Mouse (Mus musculus) activated CD4-positive, CD25-positive, alpha-beta regulatory T cell, adult 4 months (primary cell): ENCODE results near the gene Bcl11b. TPM values are rescaled to one million over a fixed set of nuclear protein-coding genes. Genes with fewer than 3 reads are reported as not detected.

Experiments used
- ATAC-seq: one replicate; pipeline ENCODE4 v1.8.0; 2017
- polyA plus RNA-seq, 2 experiments: library from polyadenylated mRNA; unstranded; fragments of 100-300 nt; shearing (Covaris generic); gene quantifications; one replicate each; pipeline ENCODE4 v1.2.1; 2017

Bcl11b gene
- polyA plus RNA-seq, 2 experiments from 2014 or later: 36.1 to 38.4 TPM

DNA sequence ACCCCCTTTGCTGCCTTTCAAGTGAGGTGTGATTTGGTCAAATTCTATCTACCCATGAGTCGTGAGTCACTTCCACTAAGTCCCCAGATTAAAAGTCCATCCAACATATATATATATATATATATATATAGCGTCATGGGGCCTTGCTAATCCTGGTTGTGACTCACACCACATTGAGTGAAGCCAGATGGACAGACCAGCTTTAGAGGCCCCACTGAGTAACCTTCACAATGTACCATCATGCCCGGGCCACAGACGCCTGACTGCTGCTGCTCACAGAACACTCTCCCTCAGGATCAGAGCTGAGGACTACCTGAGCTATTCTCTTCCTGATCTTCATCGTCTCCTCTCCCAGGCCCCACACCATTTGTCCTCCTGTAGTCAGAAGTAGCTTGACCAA is 115.4 kb downstream of the Bcl11b start:
- ATAC-seq: no peak

DNA sequence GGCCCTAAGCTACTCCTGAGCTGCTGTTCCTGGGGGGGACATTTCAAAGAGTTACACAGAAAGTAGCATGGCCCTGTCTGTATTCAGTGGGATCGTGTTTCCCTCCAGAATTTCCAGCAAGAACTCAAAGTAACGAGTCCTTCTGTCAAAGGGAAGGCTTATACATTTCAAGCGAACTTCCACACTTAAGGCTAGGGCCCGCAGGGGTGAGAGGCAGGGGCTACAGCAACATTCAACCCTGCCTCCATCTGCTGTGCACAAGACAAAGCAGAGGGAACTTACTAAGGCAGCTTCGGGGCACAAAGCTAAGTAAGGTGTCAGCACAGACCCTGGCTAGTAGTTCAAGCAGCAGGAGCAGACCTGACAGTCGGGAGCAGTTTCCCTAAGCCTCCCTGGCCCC is 115.8 kb downstream of the Bcl11b start:
- ATAC-seq: no peak

DNA sequence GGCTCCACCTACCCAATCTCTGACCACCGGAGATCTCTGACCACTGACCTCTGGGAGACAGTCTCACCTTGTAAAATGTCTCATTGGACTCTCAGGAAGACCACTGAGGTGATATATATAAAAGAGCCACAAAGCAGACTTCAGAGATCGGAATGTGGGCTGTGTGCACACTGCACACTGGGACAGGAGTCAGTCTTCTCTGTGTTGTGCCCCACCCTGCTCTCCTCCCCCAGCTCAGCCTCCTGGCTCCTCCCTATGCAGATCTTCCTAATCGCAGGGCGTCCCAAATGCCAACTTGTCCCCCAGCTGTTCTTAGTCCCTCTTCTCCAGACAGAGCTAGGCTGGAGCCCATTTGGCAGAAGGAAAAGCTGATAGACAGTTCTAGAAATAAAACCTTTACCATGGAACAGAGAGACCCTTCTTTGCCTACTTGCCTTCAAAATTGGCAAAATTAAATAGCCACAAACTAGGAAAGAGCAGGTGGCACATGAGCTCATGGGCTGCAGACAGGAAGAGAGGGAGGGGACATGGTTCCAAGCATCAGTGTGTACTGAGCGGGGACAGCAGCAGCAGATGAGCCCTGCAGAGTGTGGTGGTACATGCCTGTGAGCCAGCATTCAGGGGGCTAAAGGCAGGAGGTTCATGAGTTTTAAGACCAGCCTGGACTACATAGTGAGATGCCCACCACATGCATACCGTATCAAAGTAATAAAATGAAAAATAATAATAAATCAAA is 118.9 kb downstream of the Bcl11b start:
- ATAC-seq: no peak

DNA sequence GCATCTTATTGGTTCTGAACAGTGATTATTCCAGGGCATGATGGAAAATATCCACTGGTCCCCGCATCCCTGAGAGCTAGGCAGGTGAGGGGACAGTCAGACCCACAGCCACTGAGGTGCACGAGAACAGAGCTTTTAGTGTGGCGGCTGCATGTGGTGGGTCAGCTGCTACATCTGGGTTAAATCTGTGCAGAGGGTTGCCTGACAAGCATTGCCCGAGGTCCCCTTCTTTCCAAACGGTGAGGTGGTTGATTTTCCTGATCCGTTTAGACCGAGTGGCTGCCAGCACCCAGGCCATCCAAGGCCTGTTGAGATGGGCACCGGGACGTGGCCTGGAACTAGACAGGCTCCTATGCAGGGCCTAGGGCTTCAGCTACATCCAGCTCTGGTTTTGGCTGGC is 121.7 kb downstream of the Bcl11b start:
- ATAC-seq: no peak

DNA sequence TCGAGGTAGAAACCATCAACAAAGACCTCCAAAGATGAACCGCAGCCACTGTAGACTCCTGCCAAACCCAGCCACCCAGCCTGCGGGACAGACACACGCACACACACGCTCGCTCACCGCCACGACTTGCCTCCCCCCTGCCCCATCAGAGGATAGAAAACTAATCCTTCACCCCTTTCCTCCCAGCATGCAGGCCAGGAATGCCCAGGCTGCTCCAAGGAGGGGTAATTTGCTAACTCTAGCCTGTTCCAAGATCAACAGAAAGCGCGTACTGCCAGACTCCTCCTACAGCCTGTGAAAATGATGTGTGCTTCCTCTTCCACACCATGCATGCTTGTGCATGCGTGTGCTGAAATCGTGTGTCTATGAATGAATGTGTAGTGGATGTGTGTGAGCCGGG is 122.7 kb downstream of the Bcl11b start:
- no peak for ATAC-seq

DNA sequence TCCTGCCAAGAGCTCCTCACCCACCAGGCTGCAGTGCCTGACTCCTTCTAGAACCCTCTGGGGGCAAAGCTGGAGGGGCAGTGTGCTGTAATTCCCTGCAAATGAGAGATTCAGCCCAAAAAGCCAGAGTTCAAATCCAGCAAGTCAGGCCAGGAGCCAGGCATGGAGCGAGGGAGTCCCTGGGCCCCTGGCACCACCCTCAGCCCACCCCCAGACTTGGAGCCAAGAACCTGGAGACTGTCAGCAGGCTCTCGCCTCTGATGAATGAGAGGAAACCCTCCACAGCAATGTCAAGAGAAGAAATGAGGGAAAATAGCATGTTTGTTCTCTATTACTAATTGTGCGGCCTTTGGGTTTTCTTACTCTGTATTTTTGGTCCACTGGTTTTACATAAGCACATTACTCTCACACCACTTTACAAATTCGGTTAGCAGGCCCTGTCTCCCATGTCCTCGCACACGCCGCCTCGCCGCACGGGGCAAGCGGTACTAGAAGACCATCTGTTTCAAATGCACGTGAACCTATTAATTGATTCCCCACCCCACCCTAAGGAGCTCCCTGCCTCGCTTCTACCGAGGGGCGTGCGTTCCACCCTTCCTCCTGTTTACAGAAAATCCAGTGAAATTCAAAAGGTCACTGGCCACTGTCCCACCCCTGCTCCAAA is 124.2 kb downstream of the Bcl11b start:
- no peak for ATAC-seq

DNA sequence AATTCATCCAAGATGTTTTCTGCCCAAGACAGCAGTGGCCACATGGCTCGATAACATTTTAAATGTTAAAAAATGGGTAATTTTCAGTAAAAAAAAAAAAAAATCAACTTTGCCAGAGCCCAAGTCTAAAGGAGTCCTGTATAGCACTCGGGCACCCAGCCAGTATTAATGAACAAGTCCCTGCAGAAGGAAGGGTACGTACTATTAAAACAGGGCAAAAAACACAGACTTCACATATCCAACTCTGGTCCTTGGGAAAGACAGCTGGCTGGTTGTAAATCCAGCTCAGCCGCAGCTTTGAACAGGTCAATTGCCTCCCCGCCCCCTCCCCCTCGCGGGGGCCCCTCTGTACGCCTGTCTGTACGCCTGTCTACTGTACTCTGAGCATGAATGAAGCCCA is 127.2 kb downstream of the Bcl11b start:
- ATAC-seq: no peak

DNA sequence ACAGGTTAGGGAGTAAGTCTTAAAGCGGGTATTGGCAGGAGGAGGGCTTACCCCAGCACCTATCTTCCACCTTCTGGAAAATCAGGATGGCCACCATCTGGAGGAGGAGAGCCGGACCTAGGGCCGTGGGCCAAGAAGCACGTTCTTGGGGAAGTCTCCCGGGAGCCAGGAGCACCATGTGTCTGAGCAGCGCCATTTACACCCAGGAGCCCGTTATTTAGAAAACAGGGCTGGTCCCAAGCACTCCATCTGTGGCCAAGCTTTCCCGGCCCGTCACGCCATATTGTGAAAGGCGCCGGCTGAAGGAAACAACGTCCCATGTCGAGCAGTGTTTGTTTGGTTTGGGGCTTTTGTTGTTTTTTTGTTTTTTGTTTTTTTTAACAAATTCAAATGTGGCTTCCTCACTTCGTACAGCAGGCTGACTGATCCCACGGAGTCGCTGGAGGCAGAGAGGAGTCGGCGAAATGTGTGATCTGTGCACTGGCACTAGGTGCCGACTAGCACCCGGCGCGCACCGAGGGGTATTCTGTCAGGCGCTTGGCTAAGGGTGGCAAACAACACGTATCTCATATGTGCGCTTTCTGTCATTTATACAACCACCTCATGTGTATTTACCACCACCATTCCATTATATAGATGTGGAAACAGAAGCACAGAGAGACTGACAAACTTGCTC is 128.8 kb downstream of the Bcl11b start:
- ATAC-seq: no peak

DNA sequence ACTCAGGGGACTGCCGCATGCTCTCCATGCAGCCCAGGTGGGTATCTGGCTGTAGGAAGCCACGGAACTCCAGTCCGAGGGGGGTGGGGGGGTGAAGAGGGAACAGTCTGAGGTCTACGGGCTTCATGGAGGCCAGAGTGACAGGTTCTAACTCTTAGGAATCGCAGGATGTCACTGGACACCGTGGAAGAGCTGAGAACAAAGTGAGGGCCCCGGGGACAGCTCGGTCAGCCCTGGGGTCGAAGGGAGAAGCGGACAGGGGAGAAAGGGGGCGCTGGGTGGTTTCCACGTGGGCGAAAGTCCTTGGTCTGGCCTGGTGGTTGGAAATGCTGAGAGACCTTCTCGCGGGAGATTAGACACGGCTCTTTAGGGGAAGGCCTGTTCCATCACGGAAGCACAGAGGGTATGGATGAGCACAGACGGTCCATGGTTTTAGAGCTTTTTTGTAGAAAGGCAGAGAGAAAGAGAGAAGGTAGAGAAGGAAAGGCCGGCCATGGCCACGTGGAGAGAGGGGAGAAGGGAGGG is 133.8 kb downstream of the Bcl11b start:
- ATAC-seq: no peak

DNA sequence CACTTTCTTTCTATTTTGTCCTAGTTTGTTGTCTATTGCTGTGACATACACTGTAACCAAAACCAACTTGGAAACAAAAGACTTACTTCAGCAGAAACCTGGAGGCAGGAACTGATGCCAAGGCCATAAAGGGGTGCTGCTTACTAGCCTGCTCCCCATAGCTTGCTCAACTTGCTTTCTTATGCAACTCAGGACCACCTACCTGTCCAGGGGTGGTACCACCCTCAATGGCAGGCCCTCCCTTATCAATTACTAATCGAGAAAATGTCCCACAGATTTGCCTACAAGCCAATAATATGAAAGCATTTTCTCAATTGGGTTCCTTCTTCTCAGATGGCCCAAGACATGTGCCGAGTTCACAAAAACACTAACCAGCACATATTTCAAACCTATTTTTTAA is 135.1 kb downstream of the Bcl11b start:
- no peak for ATAC-seq

Other genes with a start within 250 kb of the Bcl11b start
- 10 to 100 TPM; 28.1 to 29.3 TPM for gene Setd3, start 175.7 kb upstream of the Bcl11b start, polyA plus RNA-seq
- 1 to 10 TPM; 4.7 to 6.6 TPM for gene Ccnk, start 176.0 kb upstream of the Bcl11b start, polyA plus RNA-seq